Mouse (Mus musculus): ENCODE measurements around the gene Cacna1b. TPM values are rescaled to one million over a fixed set of nuclear protein-coding genes. Genes with fewer than 3 reads are reported as not detected.

The Cacna1b gene
- polyA plus RNA-seq, 1 experiment from 2014 or later, result 12.0 TPM

DNA sequence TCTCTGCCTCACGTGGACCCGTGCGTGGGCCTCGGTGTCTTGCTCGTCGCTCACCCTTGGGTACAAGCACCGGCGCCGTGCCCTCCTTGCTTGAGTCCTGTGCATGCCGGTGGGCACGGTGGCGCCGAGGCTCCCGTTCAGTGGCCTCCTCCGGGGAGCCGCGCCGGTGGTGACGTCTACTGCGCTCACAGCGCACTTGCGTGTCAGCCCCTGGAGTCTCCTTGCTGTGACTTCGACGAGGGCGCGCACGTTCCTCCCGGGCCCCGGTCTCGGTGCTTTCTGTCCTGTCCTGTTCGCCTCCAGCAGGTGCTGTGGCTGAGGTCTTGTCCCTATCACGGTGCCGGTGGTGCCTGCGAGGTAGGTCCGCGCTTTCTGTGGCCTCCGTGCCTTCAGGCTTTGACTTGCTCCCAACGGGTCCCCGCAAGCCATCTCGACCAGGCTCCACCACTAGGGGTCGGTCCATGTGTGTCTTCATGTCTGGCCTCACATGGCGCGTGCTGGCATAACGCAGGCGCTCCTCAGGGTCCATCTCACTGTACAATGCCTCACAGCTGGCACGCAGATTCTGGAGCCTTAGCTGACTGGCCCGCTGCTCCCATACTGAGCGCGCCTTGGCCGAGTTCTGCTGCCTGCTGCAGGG lies 83.8 kb downstream of the Cacna1b start:
- no peak overlapping the region for H3K9ac ChIP-seq (replicated peaks; ENCODE audit: low read length)
- no peak overlapping the region for H3K4me3 ChIP-seq (replicated peaks; ENCODE audit: low read depth, low read length)
- peak overlapping the region; percentile 37 for H3K4me2 ChIP-seq (ENCODE audit: low read length)
- H3K27ac ChIP-seq (replicated peaks; ENCODE audit: low read depth, low read length), result no peak overlapping the region
- ATAC-seq (ENCODE audit: low FRiP score, low TSS enrichment) (peak; percentile 46; the same call in 1 of the 2 replicates), DNase-seq (peak; percentile 65)
- no peaks in the 10 kb centered on the region for H3K27me3 ChIP-seq (ENCODE audit: control insufficient read depth, insufficient read depth, low read length)
- no peaks in the 10 kb centered on the region for H3K9me3 ChIP-seq (ENCODE audit: control insufficient read depth, low read length)
- WGBS, result 33% methylated on average over 50 of the region's 50 CpGs
- H3K36me3 ChIP-seq (ENCODE audit: control insufficient read depth, insufficient read depth, low read length), result peaks cover 58% of the 10 kb centered on the region
- no peaks in the 10 kb centered on the region for H3K4me1 ChIP-seq (ENCODE audit: control insufficient read depth, insufficient read depth, low read length)

DNA sequence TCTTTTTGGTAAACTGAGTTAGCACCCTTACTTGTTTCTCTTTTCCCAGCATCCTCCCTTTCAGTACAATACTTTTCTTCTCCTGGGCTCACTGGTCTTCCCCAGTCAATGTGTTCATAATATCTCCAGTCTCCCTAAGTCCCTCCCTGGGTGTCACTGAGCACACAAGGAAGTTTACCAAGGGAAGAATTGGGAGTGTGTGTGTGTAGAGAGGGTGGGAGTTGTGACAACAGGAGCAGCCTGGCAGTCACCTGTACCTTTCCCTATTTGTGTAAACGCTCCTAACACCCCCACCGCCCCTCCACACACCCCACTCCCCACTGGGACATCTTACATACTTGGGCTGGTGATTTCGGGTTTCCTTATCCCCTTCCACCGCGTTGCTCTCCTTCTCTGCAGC lies 84.4 kb downstream of the Cacna1b start:
- Histone ChIP-seq H3K4me2 (ENCODE audit: low read length) (no peak overlapping the region), H3K27me3 (ENCODE audit: control insufficient read depth, insufficient read depth, low read length) (no peaks in the 10 kb centered on the region), H3K27ac (replicated peaks; ENCODE audit: low read depth, low read length) (no peak overlapping the region), H3K9ac (replicated peaks; ENCODE audit: low read length) (no peak overlapping the region), H3K9me3 (ENCODE audit: control insufficient read depth, low read length) (no peaks in the 10 kb centered on the region), H3K36me3 (ENCODE audit: control insufficient read depth, insufficient read depth, low read length) (peaks cover 58% of the 10 kb centered on the region), H3K4me3 (replicated peaks; ENCODE audit: low read depth, low read length) (no peak overlapping the region), H3K4me1 (ENCODE audit: control insufficient read depth, insufficient read depth, low read length) (no peaks in the 10 kb centered on the region)
- DNase-seq (no peak), ATAC-seq (ENCODE audit: low FRiP score, low TSS enrichment) (no peak; the same call in 1 of the 2 replicates)
- 76% methylated on average over 5 of the region's 5 CpGs for WGBS

DNA sequence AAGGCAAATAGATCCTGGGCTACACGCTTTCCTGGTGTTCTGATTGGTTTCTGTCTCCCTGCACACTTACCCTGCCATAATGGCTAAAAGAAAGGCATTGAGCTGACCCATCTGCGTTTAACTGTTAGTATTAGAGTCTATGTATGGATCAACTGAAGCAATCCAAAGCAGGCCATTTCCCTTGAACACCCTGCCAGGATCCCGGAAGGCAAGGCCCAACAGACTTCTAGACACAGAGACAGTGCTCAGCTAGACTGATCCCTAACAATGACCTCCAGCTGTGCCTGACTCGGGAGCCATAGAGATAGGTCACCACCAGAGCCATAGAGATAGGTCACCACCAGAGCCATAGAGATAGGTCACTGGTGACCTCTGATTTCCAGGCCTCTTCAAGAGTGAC lies 84.8 kb downstream of the Cacna1b start:
- DNase-seq, result no peak
- Histone ChIP-seq H3K27ac (replicated peaks; ENCODE audit: low read depth, low read length) (no peak overlapping the region), H3K4me3 (replicated peaks; ENCODE audit: low read depth, low read length) (no peak overlapping the region), H3K4me1 (ENCODE audit: control insufficient read depth, insufficient read depth, low read length) (no peaks in the 10 kb centered on the region), H3K9ac (replicated peaks; ENCODE audit: low read length) (no peak overlapping the region), H3K9me3 (ENCODE audit: control insufficient read depth, low read length) (no peaks in the 10 kb centered on the region), H3K27me3 (ENCODE audit: control insufficient read depth, insufficient read depth, low read length) (no peaks in the 10 kb centered on the region), H3K4me2 (ENCODE audit: low read length) (no peak overlapping the region), H3K36me3 (ENCODE audit: control insufficient read depth, insufficient read depth, low read length) (peaks cover 58% of the 10 kb centered on the region)
- ATAC-seq (ENCODE audit: low FRiP score, low TSS enrichment), result no peak
- 61% methylated on average over 4 of the region's 4 CpGs for WGBS

DNA sequence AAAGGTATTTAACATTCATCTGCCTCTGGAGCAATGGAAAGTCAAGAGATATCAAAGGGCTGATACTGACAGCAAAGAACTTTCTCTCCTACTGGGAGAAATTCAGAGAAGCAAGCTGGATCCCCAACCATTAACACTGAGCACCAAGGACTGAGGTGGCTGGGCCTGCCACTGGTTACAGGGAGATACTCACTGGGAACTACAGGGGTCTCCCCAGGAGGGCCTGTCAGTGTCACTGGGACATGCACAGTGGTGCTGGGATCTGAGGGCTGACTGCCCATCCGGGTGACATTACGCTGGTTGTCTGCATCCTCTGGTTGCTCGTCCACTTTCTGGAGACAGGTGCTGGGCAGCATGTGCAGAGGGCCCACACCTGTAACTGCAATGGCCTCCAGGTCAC lies 85.3 kb downstream of the Cacna1b start:
- no peak overlapping the region for H3K27ac ChIP-seq (replicated peaks; ENCODE audit: low read depth, low read length)
- H3K36me3 ChIP-seq (ENCODE audit: control insufficient read depth, insufficient read depth, low read length), result peaks cover 55% of the 10 kb centered on the region
- no peaks in the 10 kb centered on the region for H3K9me3 ChIP-seq (ENCODE audit: control insufficient read depth, low read length)
- ATAC-seq (ENCODE audit: low FRiP score, low TSS enrichment), result no peak
- WGBS, result 94% methylated on average over 3 of the region's 3 CpGs
- H3K9ac ChIP-seq (replicated peaks; ENCODE audit: low read length), result no peak overlapping the region
- no peaks in the 10 kb centered on the region for H3K4me1 ChIP-seq (ENCODE audit: control insufficient read depth, insufficient read depth, low read length)
- H3K27me3 ChIP-seq (ENCODE audit: control insufficient read depth, insufficient read depth, low read length), result no peaks in the 10 kb centered on the region
- H3K4me2 ChIP-seq (ENCODE audit: low read length), result no peak overlapping the region
- no peak for DNase-seq
- H3K4me3 ChIP-seq (replicated peaks; ENCODE audit: low read depth, low read length), result no peak overlapping the region

DNA sequence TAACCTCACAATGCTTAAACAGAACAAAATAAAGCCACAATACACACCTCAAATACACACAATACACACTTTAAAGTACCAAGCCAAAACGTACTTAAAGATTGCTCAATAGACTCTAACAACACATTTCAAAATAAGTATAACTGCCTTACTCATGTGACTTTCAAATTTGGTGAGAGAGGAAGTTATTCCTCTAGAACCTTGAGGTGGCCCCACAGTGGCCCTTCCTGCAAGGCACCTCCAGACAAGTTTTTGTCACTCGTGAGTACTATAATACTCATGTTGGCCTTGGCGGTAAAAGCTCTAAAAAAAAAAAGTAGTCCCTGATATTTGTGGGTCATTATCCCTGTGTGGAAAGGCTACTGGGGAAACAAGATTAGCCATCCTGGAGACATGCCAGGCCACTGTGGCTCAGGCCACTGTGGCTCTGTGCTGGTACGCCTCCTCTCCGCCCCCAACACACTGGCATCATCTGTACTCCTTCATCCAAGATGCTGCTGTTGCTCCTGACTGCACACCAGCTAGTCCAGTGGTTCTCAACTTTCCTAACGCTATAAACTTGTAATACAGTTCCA lies 88.4 kb downstream of the Cacna1b start:
- DNase-seq, result no peak
- ATAC-seq (ENCODE audit: low FRiP score, low TSS enrichment), result no peak
- Histone ChIP-seq H3K9me3 (ENCODE audit: control insufficient read depth, low read length) (no peaks in the 10 kb centered on the region), H3K4me1 (ENCODE audit: control insufficient read depth, insufficient read depth, low read length) (no peaks in the 10 kb centered on the region), H3K4me2 (ENCODE audit: low read length) (no peak overlapping the region), H3K4me3 (replicated peaks; ENCODE audit: low read depth, low read length) (no peak overlapping the region), H3K36me3 (ENCODE audit: control insufficient read depth, insufficient read depth, low read length) (peaks cover 30% of the 10 kb centered on the region), H3K9ac (replicated peaks; ENCODE audit: low read length) (no peak overlapping the region), H3K27me3 (ENCODE audit: control insufficient read depth, insufficient read depth, low read length) (no peaks in the 10 kb centered on the region), H3K27ac (replicated peaks; ENCODE audit: low read depth, low read length) (no peak overlapping the region)
- 80% methylated on average over 6 of the region's 6 CpGs for WGBS

DNA sequence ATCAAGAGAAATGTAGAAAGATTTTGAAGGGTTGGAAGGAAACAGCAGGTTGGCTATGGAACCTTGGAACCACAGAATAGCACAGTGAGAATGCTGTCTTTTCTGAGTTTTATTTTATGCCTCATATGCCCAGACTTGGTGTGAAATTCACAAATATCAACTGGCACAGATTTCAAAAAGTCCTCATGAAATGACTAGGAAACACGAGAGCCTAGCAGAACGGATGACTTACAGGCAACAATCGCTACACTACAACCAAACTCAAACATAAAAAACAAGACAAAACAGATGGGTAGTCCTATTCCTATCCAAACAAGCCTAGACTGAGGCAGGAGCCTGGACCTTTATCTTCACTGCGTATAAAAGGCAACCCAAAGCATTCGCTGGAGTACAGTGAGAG lies 94.4 kb downstream of the Cacna1b start:
- WGBS, result 94% methylated on average over 5 of the region's 5 CpGs
- H3K9me3 ChIP-seq (ENCODE audit: control insufficient read depth, low read length), result no peaks in the 10 kb centered on the region
- H3K9ac ChIP-seq (replicated peaks; ENCODE audit: low read length), result no peak overlapping the region
- no peak for ATAC-seq (ENCODE audit: low FRiP score, low TSS enrichment)
- no peak for DNase-seq
- 0 out of 2 replicates have a peak, but pooled peaks cover 6% of the 10 kb centered on the region for H3K36me3 ChIP-seq (ENCODE audit: control insufficient read depth, insufficient read depth, low read length)
- no peak overlapping the region for H3K27ac ChIP-seq (replicated peaks; ENCODE audit: low read depth, low read length)
- no peak overlapping the region for H3K4me3 ChIP-seq (replicated peaks; ENCODE audit: low read depth, low read length)
- no peaks in the 10 kb centered on the region for H3K27me3 ChIP-seq (ENCODE audit: control insufficient read depth, insufficient read depth, low read length)
- H3K4me1 ChIP-seq (ENCODE audit: control insufficient read depth, insufficient read depth, low read length), result peaks cover 10% of the 10 kb centered on the region
- H3K4me2 ChIP-seq (ENCODE audit: low read length), result no peak overlapping the region

DNA sequence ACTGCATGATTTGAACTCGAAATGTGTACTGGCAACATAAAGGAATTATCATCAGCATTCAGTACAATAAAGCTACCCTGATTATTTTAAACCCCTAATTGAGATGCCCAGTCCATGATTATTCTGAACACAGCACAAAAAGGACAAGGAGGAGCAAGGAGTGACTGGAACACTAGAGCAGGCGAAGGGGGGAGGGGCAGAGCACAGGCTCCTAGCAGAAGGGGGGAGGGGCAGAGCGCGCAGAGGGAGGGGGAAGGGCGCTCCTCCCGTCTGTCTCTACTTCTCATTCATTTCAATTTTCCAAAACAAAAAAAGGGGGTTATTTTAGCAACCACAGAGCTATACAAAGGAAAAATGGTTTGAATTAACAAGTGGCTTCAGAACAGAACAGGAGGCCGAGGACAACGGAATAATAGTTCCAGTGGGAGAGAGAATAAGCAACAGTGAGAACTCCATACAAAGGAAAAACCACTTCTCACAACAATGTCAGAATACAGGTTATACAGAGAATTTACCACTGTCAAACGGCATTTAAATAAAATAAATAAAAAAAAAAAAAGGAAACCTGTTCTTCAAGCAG lies 98.2 kb downstream of the Cacna1b start:
- Histone ChIP-seq H3K4me3 (replicated peaks; ENCODE audit: low read depth, low read length) (no peak overlapping the region), H3K4me1 (ENCODE audit: control insufficient read depth, insufficient read depth, low read length) (peaks cover 10% of the 10 kb centered on the region), H3K27me3 (ENCODE audit: control insufficient read depth, insufficient read depth, low read length) (no peaks in the 10 kb centered on the region), H3K9me3 (ENCODE audit: control insufficient read depth, low read length) (no peaks in the 10 kb centered on the region), H3K36me3 (ENCODE audit: control insufficient read depth, insufficient read depth, low read length) (peaks cover 20% of the 10 kb centered on the region; the same call in 1 of the 2 replicates), H3K27ac (replicated peaks; ENCODE audit: low read depth, low read length) (0 out of 2 replicates have a peak overlapping the region, but pooled peaks have one; percentile 37), H3K9ac (replicated peaks; ENCODE audit: low read length) (no peak overlapping the region), H3K4me2 (ENCODE audit: low read length) (peak overlapping the region; percentile 40)
- peak; percentile 78; the same call in 1 of the 2 replicates for ATAC-seq (ENCODE audit: low FRiP score, low TSS enrichment)
- WGBS, result 9% methylated on average over 9 of the region's 9 CpGs
- peak; percentile 86 for DNase-seq

DNA sequence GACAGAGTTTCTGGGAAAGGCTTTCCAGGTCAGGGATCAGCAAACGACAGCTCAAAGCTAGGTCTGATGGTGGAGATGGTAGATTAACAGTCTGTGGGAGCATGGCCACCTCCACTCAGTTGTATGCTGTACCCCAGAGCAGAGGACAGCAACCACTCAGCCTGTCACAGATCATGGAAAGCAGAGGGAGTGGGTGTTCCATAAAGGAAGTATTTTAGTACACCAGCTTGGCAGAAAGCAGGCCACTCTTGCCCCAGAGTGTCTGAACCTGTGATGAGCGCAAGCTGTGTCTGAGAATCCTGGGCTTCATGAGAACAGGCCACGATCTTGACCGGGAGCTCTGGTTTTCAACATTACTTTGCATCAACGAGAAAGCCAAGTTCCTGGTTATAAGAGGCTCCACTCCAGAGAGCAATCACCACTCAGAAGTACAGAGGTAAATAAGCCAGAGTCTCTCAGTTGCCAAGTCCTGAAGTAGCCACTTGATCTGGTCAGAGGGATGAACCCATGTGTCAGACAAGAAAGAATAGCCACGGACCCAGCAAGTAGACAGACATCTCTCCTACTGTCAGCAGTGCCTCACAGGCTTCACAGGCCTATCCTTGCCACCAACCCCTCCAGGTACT lies 103.7 kb downstream of the Cacna1b start:
- Histone ChIP-seq H3K9ac (replicated peaks; ENCODE audit: low read length) (no peak overlapping the region), H3K36me3 (ENCODE audit: control insufficient read depth, insufficient read depth, low read length) (peaks cover 48% of the 10 kb centered on the region), H3K27ac (replicated peaks; ENCODE audit: low read depth, low read length) (no peak overlapping the region), H3K4me2 (ENCODE audit: low read length) (no peak overlapping the region), H3K9me3 (ENCODE audit: control insufficient read depth, low read length) (no peaks in the 10 kb centered on the region), H3K27me3 (ENCODE audit: control insufficient read depth, insufficient read depth, low read length) (no peaks in the 10 kb centered on the region), H3K4me3 (replicated peaks; ENCODE audit: low read depth, low read length) (no peak overlapping the region), H3K4me1 (ENCODE audit: control insufficient read depth, insufficient read depth, low read length) (peaks cover 6% of the 10 kb centered on the region; the same call in 1 of the 2 replicates)
- 88% methylated on average over 6 of the region's 6 CpGs for WGBS
- DNase-seq, result no peak
- ATAC-seq (ENCODE audit: low FRiP score, low TSS enrichment), result no peak

Measured in midbrain, embryonic 14.5 days (tissue).